ENCODE assay signal across 8 mouse cellular contexts in genomic region chr13:42709611-42710331, GRCm38 (mm10). TPM values are rescaled to one million over a fixed set of nuclear protein-coding genes. Genes with fewer than 3 reads are reported as not detected.
A peak's percentile ranks its signal among the peaks of the same experiment; 100 is the strongest.
DNase-seq lines count a peak whose midpoint lies in the region; ATAC-seq lines count a peak whose summit lies in the region.

No protein-coding gene starts in this region.

- H3K9me3 ChIP-seq in kidney, embryonic 14.5 days (ENCODE audit: control insufficient read depth, low read length), result no peaks in the 10 kb centered on the region
- H3K9me3 ChIP-seq in embryonic facial prominence, embryonic 10.5 days, result no peaks in the 10 kb centered on the region

- H3K27ac ChIP-seq in kidney, embryonic 14.5 days (ENCODE audit: low read depth, low read length), result no peak overlapping the region
- H3K27ac ChIP-seq in embryonic facial prominence, embryonic 10.5 days (replicated peaks), result peak overlapping the region; percentile 67

- peaks cover 4% of the 10 kb centered on the region for H3K4me1 ChIP-seq in kidney, embryonic 14.5 days (ENCODE audit: control insufficient read depth, insufficient read depth, low read length)
- peaks cover 14% of the 10 kb centered on the region for H3K4me1 ChIP-seq in embryonic facial prominence, embryonic 10.5 days

- no peak for DNase-seq in kidney, adult 9 months
- peak; percentile 58 for DNase-seq in ZHBTc4 (ENCODE audit: low read depth, low spot score)
- DNase-seq in embryonic facial prominence, embryonic 10.5 days (ENCODE audit: low spot score), result peak; percentile 41
- DNase-seq in layer of hippocampus, postnatal 10 days (ENCODE audit: low spot score in 2 of 2), result peak; percentile 51 to 60
- DNase-seq in retina, postnatal 1 day, result peak; percentile 86
- DNase-seq in c-Kit-positive CD71-positive TER-119-positive erythroid progenitor cells, embryonic 14.5 days (ENCODE audit: low spot score), result no peak
- DNase-seq in lung, postnatal 25 days (ENCODE audit: low spot score), result no peak

- H3K9ac ChIP-seq in kidney, embryonic 14.5 days (ENCODE audit: low read depth, low read length), result no peak overlapping the region

- no peaks in the 10 kb centered on the region for H3K36me3 ChIP-seq in kidney, embryonic 14.5 days (ENCODE audit: control insufficient read depth, insufficient read depth, low read length)
- no peaks in the 10 kb centered on the region for H3K36me3 ChIP-seq in embryonic facial prominence, embryonic 10.5 days (replicated peaks)

- 1% methylated on average over 37 of the region's 39 CpGs for WGBS in kidney, embryonic 14.5 days
- WGBS in embryonic facial prominence, embryonic 10.5 days, result under 1% methylated on average over 39 of the region's 39 CpGs

- H3K4me2 ChIP-seq in kidney, embryonic 14.5 days (replicated peaks; ENCODE audit: low read depth, low read length), result peak overlapping the region; percentile 49

- H3K27me3 ChIP-seq in kidney, embryonic 14.5 days (ENCODE audit: control insufficient read depth, insufficient read depth, low read length), result peaks cover 24% of the 10 kb centered on the region
- peaks cover 42% of the 10 kb centered on the region for H3K27me3 ChIP-seq in embryonic facial prominence, embryonic 10.5 days (replicated peaks; ENCODE audit: low read depth, poor library complexity, severe bottlenecking)

- ATAC-seq in kidney, embryonic 14.5 days (ENCODE audit: low FRiP score, low TSS enrichment), result peak; percentile 60

- H3K4me3 ChIP-seq in kidney, embryonic 14.5 days (ENCODE audit: low read length), result peak overlapping the region; percentile 40
- H3K4me3 ChIP-seq in embryonic facial prominence, embryonic 10.5 days, result peak overlapping the region; percentile 64

RNA-seq across cellular contexts. Expression of gene Phactr1, which starts 29.3 kb away (rescaled TPM):
- 24.8 and 26.6 TPM in 2 replicates for polyA plus RNA-seq in kidney, embryonic 14.5 days (2014; fragmentation: Nextera tagmentation; extraction: Ambion mirVana)
- 13.9 and 14.5 TPM in 2 replicates for polyA plus RNA-seq in embryonic facial prominence, embryonic 10.5 days (2016; fragmentation: Nextera tagmentation; extraction: Ambion mirVana)
- total RNA-seq in layer of hippocampus, postnatal 10 days (2021), result 100 to 1,000 TPM; 222 to 228 TPM

Comparison
In these comparisons a context has a peak if more than half of its experiments do, and no peak if none do; other contexts are left out.
1. DNase-seq: peak in ZHBTc4 (single experiment), embryonic facial prominence, embryonic 10.5 days (single experiment), layer of hippocampus, postnatal 10 days (2 of 2) and retina, postnatal 1 day (single experiment); none in kidney, adult 9 months (single experiment), c-Kit-positive CD71-positive TER-119-positive erythroid progenitor cells, embryonic 14.5 days (single experiment) and lung, postnatal 25 days (single experiment).